In the genomic region with DNA sequence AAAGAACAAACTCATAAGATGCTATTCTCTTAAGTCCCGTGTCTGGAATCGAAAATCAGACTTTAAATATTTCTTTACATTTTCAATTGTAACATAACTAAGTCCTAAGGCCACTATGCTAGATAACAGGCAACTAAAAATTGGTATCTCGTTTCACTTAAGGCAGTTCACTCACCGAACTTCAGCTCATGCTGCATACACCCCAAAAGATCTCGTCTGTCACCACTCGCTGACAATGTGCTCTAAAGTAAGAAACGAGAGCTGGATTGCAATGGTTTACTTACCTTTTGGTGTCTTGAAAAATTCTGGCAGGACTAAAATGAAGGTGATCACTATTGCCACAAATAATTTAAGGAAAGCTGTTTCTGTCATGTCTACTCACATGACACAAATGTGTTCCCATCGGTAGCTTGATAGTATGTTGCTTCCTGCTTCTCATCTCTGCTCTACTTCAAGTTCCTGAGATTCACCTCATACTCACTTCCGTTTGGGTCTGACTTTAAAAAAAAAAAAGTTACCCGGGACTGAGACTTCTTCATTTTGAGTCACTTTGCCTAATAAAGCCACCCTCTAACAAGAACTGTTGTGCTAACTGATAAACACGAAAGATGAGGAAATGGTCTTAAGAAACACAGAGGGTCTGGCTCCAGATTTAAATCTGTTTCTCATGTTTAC, we compare ENCODE assay signal across 12 mouse cellular contexts. TPM values are rescaled to one million over a fixed set of nuclear protein-coding genes. Genes with fewer than 3 reads are reported as not detected.
DNase-seq lines count a peak whose midpoint lies in the region; ATAC-seq lines count a peak whose summit lies in the region.
"Had no signal": no experiment of that assay in that cellular context is flagged by ENCODE, and none has a peak within 500 bp of the region (broad histone marks: within the 10 kb centered on the region; RNA-seq: fewer than 3 reads in every experiment).

No protein-coding gene starts in this region.

- peaks cover 7% of the 10 kb centered on the region for H3K4me1 ChIP-seq in intestine, embryonic 14.5 days (replicated peaks; ENCODE audit: control insufficient read depth, insufficient read depth, low read length)
- H3K4me1 ChIP-seq in intestine, embryonic 15.5 days (replicated peaks): no peaks in the 10 kb centered on the region
- no peaks in the 10 kb centered on the region; the same call in 1 of the 2 replicates for H3K4me1 ChIP-seq in liver, embryonic 16.5 days (ENCODE audit: control insufficient read depth, low read depth, low read length)
- H3K4me1 ChIP-seq: forebrain, embryonic 13.5 days had no signal

- no peaks in the 10 kb centered on the region for H3K36me3 ChIP-seq in intestine, embryonic 14.5 days (ENCODE audit: control insufficient read depth, insufficient read depth, low read length)
- H3K36me3 ChIP-seq in intestine, embryonic 15.5 days: no peaks in the 10 kb centered on the region
- H3K36me3 ChIP-seq in liver, embryonic 16.5 days (ENCODE audit: control insufficient read depth, insufficient read depth): no peaks in the 10 kb centered on the region

- 54% methylated on average over 11 of the region's 11 CpGs for WGBS in intestine, embryonic 14.5 days
- WGBS in intestine, embryonic 15.5 days: 53% methylated on average over 11 of the region's 11 CpGs
- whole genome bisulfite sequencing in liver, embryonic 16.5 days (ENCODE audit: insufficient replicate concordance): 20% methylated on average over 11 of the region's 11 CpGs

- H3K4me3 ChIP-seq in intestine, embryonic 14.5 days (ENCODE audit: low read depth, low read length): no peak overlapping the region
- H3K4me3 ChIP-seq in intestine, embryonic 15.5 days (replicated peaks): no peak overlapping the region
- H3K4me3 ChIP-seq in liver, embryonic 16.5 days (ENCODE audit: low read depth, low read length): 0 out of 2 replicates have a peak overlapping the region, but pooled peaks have one; percentile 20
- H3K4me3 ChIP-seq: forebrain, embryonic 13.5 days had no signal

- 0 out of 2 replicates have a peak overlapping the region, but pooled peaks have one; percentile 7 for H3K4me2 ChIP-seq in intestine, embryonic 14.5 days (ENCODE audit: low read length)
- no peak overlapping the region for H3K4me2 ChIP-seq in intestine, embryonic 15.5 days (replicated peaks)
- H3K4me2 ChIP-seq in liver, embryonic 16.5 days (ENCODE audit: low read depth, low read length): no peak overlapping the region
- H3K4me2 ChIP-seq: forebrain, embryonic 13.5 days; hindbrain, embryonic 14.5 days; midbrain, embryonic 11.5 days had no signal

- no peaks in the 10 kb centered on the region for H3K9me3 ChIP-seq in intestine, embryonic 14.5 days (ENCODE audit: control insufficient read depth, low read length)
- no peaks in the 10 kb centered on the region for H3K9me3 ChIP-seq in intestine, embryonic 15.5 days
- H3K9me3 ChIP-seq in liver, embryonic 16.5 days (replicated peaks; ENCODE audit: control insufficient read depth, low read length): no peaks in the 10 kb centered on the region
- H3K9me3 ChIP-seq: forebrain, embryonic 13.5 days had no signal

- peak overlapping the region; percentile 30; the same call in 1 of the 2 replicates for H3K27ac ChIP-seq in intestine, embryonic 14.5 days (ENCODE audit: low read depth)
- no peak overlapping the region for H3K27ac ChIP-seq in intestine, embryonic 15.5 days
- no peak overlapping the region for H3K27ac ChIP-seq in liver, embryonic 16.5 days (ENCODE audit: low read length)
- H3K27ac ChIP-seq: forebrain, embryonic 13.5 days; hindbrain, embryonic 14.5 days had no signal

- DNase-seq in intestine, embryonic 14.5 days (ENCODE audit: low spot score): no peak
- DNase-seq in 416B (ENCODE audit: low read depth): peak; percentile 91
- DNase-seq in MEL-GATA-1-ER (ENCODE audit: extremely low read depth, low read depth): peak; percentile 83
- no peak for DNase-seq in gastrocnemius, adult 8-10 months (ENCODE audit: low spot score in 2 of 2)
- DNase-seq in cerebellum, adult 11 months: no peak
- DNase-seq in MN1 (ENCODE audit: low spot score): no peak
- DNase-seq: heart, adult 18-20 months had no signal

- H3K27me3 ChIP-seq in intestine, embryonic 14.5 days (replicated peaks; ENCODE audit: control insufficient read depth, insufficient read depth, low read length): no peaks in the 10 kb centered on the region
- no peaks in the 10 kb centered on the region for H3K27me3 ChIP-seq in intestine, embryonic 15.5 days (replicated peaks)
- no peaks in the 10 kb centered on the region for H3K27me3 ChIP-seq in liver, embryonic 16.5 days (ENCODE audit: control insufficient read depth, insufficient read depth, low read depth, low read length)
- H3K27me3 ChIP-seq: forebrain, embryonic 13.5 days had no signal

- no peak overlapping the region for H3K9ac ChIP-seq in intestine, embryonic 14.5 days (ENCODE audit: low read length)
- no peak overlapping the region for H3K9ac ChIP-seq in intestine, embryonic 15.5 days
- no peak overlapping the region for H3K9ac ChIP-seq in liver, embryonic 16.5 days (ENCODE audit: low read depth, low read length)
- H3K9ac ChIP-seq: forebrain, embryonic 13.5 days; hindbrain, embryonic 14.5 days had no signal

- ATAC-seq in intestine, embryonic 14.5 days (replicated peaks; ENCODE audit: low FRiP score, low TSS enrichment, low read depth): no peak
- no peak for ATAC-seq in intestine, embryonic 15.5 days
- no peak for ATAC-seq in liver, embryonic 16.5 days (ENCODE audit: low read depth)
- ATAC-seq: forebrain, embryonic 13.5 days had no signal

RNA-seq across cellular contexts. Expression of gene Tmem156, which starts 0.6 kb away (rescaled TPM):
- 0.74 and 0.82 TPM in 2 replicates for polyA plus RNA-seq in intestine, embryonic 14.5 days (2014; fragmentation: Nextera tagmentation; extraction: Ambion mirVana)
- 1.2 and 1.6 TPM in 2 replicates for polyA plus RNA-seq in intestine, embryonic 15.5 days (2015; fragmentation: Nextera tagmentation; extraction: Ambion mirVana)
- 0.64 and 0.72 TPM in 2 replicates for polyA plus RNA-seq in liver, embryonic 16.5 days (2015; fragmentation: Nextera tagmentation; extraction: Ambion mirVana)
- total RNA-seq in gastrocnemius, adult 8-10 months (2022): under 1 TPM in 1 of 4 experiments, not detected in 3; 0.25 TPM
- polyA plus RNA-seq: forebrain, embryonic 13.5 days; hindbrain, embryonic 14.5 days; midbrain, embryonic 11.5 days had no signal

RNA-seq across cellular contexts. Expression of gene Klhl5, which starts 16.0 kb away (rescaled TPM):
- 15.8 and 16.8 TPM in 2 replicates for polyA plus RNA-seq in intestine, embryonic 14.5 days (2014; fragmentation: Nextera tagmentation; extraction: Ambion mirVana)
- 11.1 and 13.2 TPM in 2 replicates for polyA plus RNA-seq in intestine, embryonic 15.5 days (2015; fragmentation: Nextera tagmentation; extraction: Ambion mirVana)
- 2.5 and 3.5 TPM in 2 replicates for polyA plus RNA-seq in liver, embryonic 16.5 days (2015; fragmentation: Nextera tagmentation; extraction: Ambion mirVana)
- 1 to 10 TPM; 4.5 to 6.0 (median 5.6) TPM for total RNA-seq in gastrocnemius, adult 8-10 months (2022)

Comparison
In these comparisons a context has a peak if more than half of its experiments do, and no peak if none do; other contexts are left out.
1. DNase-seq: peak in 416B (single experiment) and MEL-GATA-1-ER (single experiment); none in intestine, embryonic 14.5 days (single experiment), gastrocnemius, adult 8-10 months (0 of 2), cerebellum, adult 11 months (single experiment) and MN1 (single experiment).